Mouse (Mus musculus): ENCODE results near the gene Setx. TPM values are rescaled to one million over a fixed set of nuclear protein-coding genes. Genes with fewer than 3 reads are reported as not detected.

Gene Setx
- polyA plus RNA-seq, 1 experiment from 2014 or later, result 28.8 TPM

DNA sequence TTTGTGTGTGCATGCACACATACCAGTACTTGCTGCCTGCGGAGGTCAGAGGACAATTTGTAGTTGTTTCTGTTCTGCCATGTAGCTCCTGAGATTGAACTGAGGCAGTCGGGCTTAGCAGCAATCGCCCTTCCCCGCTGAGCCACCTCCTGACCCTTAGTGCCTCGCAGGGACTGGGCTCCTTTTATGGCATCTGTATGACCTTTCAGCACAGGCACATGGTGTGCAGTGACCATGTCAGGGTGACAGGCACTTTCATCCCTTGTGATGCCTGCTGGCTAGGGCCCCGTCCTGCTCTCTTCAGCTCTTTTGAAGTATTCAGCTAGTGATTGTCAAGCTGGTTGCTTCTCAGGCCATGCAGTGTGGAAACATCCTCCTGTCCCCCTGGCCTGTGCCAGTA lies 62.2 kb downstream of the Setx start:
- Histone ChIP-seq H3K36me3 (ENCODE audit: control insufficient read depth, insufficient read depth, low read length) (peaks cover 5% of the 10 kb centered on the region; the same call in 1 of the 2 replicates), H3K4me3 (ENCODE audit: low read depth, low read length) (no peak overlapping the region), H3K9me3 (ENCODE audit: control insufficient read depth, low read length) (no peaks in the 10 kb centered on the region), H3K4me1 (ENCODE audit: control insufficient read depth, insufficient read depth, low read length) (no peaks in the 10 kb centered on the region), H3K9ac (replicated peaks; ENCODE audit: low read depth, low read length) (no peak overlapping the region), H3K27me3 (ENCODE audit: control insufficient read depth, insufficient read depth, low read length) (no peaks in the 10 kb centered on the region), H3K4me2 (ENCODE audit: low read depth, low read length) (no peak overlapping the region), H3K27ac (ENCODE audit: low read depth, low read length) (no peak overlapping the region)
- ATAC-seq (ENCODE audit: low read depth), result no peak
- 27% methylated on average over 6 of the region's 6 CpGs for WGBS

DNA sequence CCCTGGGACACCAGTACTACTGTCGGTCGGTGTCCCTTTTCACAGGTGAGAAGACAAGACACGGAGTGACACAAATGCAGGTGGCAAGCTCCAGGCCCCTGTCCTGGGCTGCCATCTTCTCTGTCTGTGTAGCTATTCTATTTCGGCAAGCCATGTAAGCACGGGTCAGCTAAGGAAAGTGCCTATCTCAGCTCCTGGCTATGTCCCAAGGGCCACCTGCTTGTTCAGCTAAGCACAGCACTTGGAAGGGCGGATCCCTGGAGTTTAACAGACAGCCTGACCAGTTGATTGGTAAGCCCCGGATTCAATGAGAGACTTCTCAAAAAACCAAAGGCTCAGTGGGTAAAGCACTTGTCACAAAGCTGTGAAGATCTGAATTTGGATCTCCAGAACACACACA lies 66.4 kb downstream of the Setx start:
- Histone ChIP-seq H3K9me3 (ENCODE audit: control insufficient read depth, low read length) (no peaks in the 10 kb centered on the region), H3K4me3 (ENCODE audit: low read depth, low read length) (no peak overlapping the region), H3K4me1 (ENCODE audit: control insufficient read depth, insufficient read depth, low read length) (peaks cover 17% of the 10 kb centered on the region), H3K4me2 (ENCODE audit: low read depth, low read length) (no peak overlapping the region), H3K36me3 (ENCODE audit: control insufficient read depth, insufficient read depth, low read length) (no peaks in the 10 kb centered on the region), H3K9ac (replicated peaks; ENCODE audit: low read depth, low read length) (no peak overlapping the region), H3K27ac (ENCODE audit: low read depth, low read length) (peak overlapping the region; percentile 23; the same call in 1 of the 2 replicates), H3K27me3 (ENCODE audit: control insufficient read depth, insufficient read depth, low read length) (no peaks in the 10 kb centered on the region)
- no peak for ATAC-seq (ENCODE audit: low read depth)
- 84% methylated on average over 7 of the region's 7 CpGs for WGBS

DNA sequence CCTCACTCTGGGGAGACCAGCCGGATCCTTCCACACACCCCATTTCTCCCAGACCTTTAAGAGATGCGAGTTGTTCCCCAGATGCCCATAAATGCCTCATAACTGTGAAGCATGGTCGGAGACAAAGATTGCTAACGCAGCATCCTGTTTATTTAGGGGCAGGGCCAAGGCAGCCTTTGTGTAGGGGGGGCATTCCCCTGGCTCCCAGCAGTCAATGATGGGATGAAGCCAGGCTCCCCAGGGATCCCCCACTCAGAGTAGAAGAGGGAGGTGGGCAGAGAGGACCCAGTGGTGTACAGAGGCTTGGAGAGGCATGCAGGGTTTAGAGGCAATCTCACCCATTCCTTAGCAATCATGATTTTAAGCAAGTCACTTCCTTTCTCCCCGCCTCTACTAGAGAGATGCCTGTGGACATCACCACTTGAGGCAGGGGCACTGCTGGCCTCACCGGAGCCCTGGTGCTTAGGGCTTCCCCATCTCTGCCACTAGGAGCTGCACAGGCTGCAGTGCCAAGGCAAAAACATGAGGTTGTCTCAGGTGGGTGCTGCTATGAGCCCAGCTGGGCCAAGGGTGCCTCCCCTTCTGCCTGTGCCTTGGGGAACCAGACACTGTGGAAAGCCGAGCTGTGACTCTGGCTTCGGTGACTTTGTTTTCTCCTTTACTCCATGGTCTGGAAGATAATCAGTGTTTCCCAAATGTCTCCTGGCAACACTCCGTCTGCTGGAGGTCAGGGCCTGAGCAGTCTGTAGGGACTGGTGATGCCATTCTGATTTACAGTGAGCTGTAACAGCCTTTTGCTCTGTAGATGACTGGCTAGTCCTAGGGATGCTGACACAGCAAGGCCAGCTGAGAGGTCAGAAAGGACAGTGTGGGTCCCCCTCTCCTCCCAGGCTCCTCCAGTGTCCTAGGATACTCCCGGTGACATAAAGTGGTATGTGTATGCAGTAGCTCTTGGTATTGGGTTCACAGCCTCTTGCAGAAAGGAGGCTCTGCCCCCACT lies 67.5 kb downstream of the Setx start:
- H3K9ac ChIP-seq (replicated peaks; ENCODE audit: low read depth, low read length), result 0 out of 2 replicates have a peak overlapping the region, but pooled peaks have one; percentile 0
- no peaks in the 10 kb centered on the region for H3K9me3 ChIP-seq (ENCODE audit: control insufficient read depth, low read length)
- H3K27ac ChIP-seq (ENCODE audit: low read depth, low read length), result peak overlapping the region; percentile 46
- H3K4me3 ChIP-seq (ENCODE audit: low read depth, low read length), result no peak overlapping the region
- peaks cover 17% of the 10 kb centered on the region for H3K4me1 ChIP-seq (ENCODE audit: control insufficient read depth, insufficient read depth, low read length)
- WGBS, result 40% methylated on average over 10 of the region's 10 CpGs
- H3K36me3 ChIP-seq (ENCODE audit: control insufficient read depth, insufficient read depth, low read length), result no peaks in the 10 kb centered on the region
- H3K4me2 ChIP-seq (ENCODE audit: low read depth, low read length), result no peak overlapping the region
- no peaks in the 10 kb centered on the region for H3K27me3 ChIP-seq (ENCODE audit: control insufficient read depth, insufficient read depth, low read length)
- peak; percentile 29; the same call in 1 of the 2 replicates for ATAC-seq (ENCODE audit: low read depth)

DNA sequence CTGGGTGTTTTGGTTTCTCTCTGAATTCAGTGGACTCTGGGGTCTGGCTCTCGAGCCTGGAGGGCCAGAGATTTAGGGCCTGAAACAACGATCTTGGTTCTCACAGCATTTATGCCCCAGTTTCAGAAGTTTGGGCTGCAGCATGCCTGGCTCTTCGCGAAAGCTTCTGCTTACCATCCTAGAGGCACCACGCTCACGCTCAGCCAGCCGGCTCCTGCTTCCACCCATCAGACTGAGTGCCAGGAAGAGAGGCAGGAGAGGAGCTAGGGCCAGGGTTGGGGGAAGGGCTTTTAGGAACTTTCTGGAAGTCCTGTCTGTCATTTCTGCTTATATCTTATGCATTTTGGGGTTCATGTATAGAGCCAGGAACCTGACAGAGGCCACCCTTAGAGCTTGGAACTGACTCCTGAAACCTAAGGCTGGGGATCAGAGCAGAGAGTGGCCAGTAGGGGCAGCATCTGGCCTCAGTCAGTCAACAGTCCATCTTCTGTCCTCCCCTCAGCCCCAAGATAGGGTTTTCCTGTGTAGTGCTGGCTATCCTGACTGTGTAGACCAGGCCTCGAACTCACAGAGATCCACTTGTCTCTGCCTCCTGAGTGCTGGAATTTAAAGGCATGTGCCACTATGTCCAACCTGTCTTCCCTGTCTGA lies 68.8 kb downstream of the Setx start:
- Histone ChIP-seq H3K4me2 (ENCODE audit: low read depth, low read length) (no peak overlapping the region), H3K36me3 (ENCODE audit: control insufficient read depth, insufficient read depth, low read length) (no peaks in the 10 kb centered on the region), H3K9me3 (ENCODE audit: control insufficient read depth, low read length) (no peaks in the 10 kb centered on the region), H3K4me1 (ENCODE audit: control insufficient read depth, insufficient read depth, low read length) (peaks cover 17% of the 10 kb centered on the region), H3K4me3 (ENCODE audit: low read depth, low read length) (no peak overlapping the region), H3K27ac (ENCODE audit: low read depth, low read length) (no peak overlapping the region), H3K27me3 (ENCODE audit: control insufficient read depth, insufficient read depth, low read length) (no peaks in the 10 kb centered on the region), H3K9ac (replicated peaks; ENCODE audit: low read depth, low read length) (no peak overlapping the region)
- WGBS, result 83% methylated on average over 8 of the region's 8 CpGs
- ATAC-seq (ENCODE audit: low read depth), result no peak

DNA sequence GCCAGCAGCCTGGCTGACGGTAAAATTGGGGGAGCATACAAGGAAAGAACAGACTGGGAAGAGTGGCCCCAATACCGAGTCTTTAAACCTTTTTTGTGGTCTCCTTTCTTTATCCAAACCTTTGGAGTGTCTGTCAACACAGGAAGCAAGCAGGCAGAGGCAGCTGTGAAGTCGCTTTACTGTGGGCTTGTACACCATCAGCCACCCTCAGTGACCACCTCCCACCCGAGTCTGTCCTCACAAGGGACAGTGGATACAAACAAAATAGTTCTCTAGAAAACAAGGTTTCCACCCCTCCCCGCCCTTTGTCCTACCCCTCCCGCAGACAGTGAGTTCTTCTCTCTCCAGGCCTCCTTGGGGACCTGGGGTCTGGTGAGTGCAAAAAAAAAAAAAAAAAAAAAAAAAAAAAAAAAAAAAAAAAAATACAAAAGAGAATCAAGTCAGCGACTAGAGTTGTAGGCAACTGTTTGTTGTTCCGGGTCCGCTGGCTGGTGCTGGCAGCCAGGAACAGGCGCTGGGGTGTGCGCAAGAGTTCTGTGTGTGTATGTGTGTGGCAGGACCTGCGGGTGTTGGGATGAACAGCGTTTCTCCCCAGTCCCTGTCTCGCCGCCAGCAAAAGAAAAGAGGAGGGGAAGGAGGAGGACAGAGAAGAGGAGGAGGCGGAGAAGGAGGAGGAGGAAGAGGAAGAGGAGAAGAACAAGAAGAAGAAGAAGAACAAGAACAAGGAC lies 70.0 kb downstream of the Setx start:
- ATAC-seq (ENCODE audit: low read depth), result no peak
- H3K9ac ChIP-seq (replicated peaks; ENCODE audit: low read depth, low read length), result no peak overlapping the region

DNA sequence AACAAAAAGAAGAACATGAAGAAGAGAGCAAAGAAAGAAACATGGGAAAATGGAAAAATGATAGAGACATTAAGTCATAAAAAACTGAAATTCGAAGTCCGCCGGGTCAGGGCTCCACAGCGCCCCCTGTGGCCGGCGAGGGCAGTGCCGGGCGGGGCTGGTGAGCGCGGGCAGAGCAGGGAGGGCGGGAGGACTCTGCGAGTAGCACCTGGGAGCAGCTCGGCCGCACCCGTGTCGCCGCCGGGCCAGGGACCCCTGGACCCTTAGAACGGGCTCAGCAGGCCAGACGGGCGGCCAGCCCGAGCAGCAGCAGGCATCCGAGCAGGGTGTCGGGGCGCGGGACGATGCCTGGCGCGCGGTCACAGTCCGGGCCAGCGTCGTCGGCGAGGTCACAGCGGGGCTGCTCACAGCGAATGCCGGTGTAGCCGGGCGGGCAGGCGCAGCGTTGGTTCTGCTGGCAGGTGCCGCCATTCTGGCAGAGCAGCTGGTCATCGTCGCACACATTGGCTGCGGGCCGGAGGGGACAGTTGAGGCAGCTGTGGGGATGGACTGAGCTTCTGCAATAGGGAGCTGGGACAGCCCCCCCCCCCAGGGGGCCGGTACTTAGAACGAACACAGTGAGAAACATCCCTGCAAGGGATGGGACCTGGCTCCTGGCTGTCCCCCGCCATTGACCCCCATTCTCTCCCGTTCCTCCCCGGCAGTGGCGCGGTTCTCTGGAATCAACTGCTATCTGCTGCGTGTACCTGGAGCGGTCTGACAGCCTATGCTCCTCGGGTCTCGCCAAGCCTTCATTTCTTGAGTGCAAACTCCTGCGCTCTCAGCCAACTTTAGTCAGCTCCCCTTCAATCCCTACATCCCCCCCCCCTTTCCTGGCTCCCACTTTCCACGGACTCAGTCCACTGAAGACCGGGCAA lies 70.8 kb downstream of the Setx start:
- WGBS, result 1% methylated on average over 61 of the region's 61 CpGs
- H3K9ac ChIP-seq (replicated peaks; ENCODE audit: low read depth, low read length), result peak overlapping the region; percentile 67
- H3K36me3 ChIP-seq (ENCODE audit: control insufficient read depth, insufficient read depth, low read length), result no peaks in the 10 kb centered on the region
- no peaks in the 10 kb centered on the region for H3K9me3 ChIP-seq (ENCODE audit: control insufficient read depth, low read length)
- peak overlapping the region; percentile 41 for H3K4me3 ChIP-seq (ENCODE audit: low read depth, low read length)
- ATAC-seq (ENCODE audit: low read depth), result peak; percentile 70
- H3K27me3 ChIP-seq (ENCODE audit: control insufficient read depth, insufficient read depth, low read length), result no peaks in the 10 kb centered on the region
- peaks cover 17% of the 10 kb centered on the region for H3K4me1 ChIP-seq (ENCODE audit: control insufficient read depth, insufficient read depth, low read length)
- no peak overlapping the region for H3K27ac ChIP-seq (ENCODE audit: low read depth, low read length)
- peak overlapping the region; percentile 96 for H3K4me2 ChIP-seq (ENCODE audit: low read depth, low read length)

More for the DNA sequence above, 70.0 kb downstream of the Setx start:
- peaks cover 17% of the 10 kb centered on the region for H3K4me1 ChIP-seq (ENCODE audit: control insufficient read depth, insufficient read depth, low read length)
- 18% methylated on average over 16 of the region's 16 CpGs for WGBS
- no peaks in the 10 kb centered on the region for H3K27me3 ChIP-seq (ENCODE audit: control insufficient read depth, insufficient read depth, low read length)
- peak overlapping the region; percentile 96 for H3K4me2 ChIP-seq (ENCODE audit: low read depth, low read length)
- H3K4me3 ChIP-seq (ENCODE audit: low read depth, low read length), result peak overlapping the region; percentile 41
- H3K27ac ChIP-seq (ENCODE audit: low read depth, low read length), result no peak overlapping the region
- no peaks in the 10 kb centered on the region for H3K36me3 ChIP-seq (ENCODE audit: control insufficient read depth, insufficient read depth, low read length)
- H3K9me3 ChIP-seq (ENCODE audit: control insufficient read depth, low read length), result no peaks in the 10 kb centered on the region

DNA sequence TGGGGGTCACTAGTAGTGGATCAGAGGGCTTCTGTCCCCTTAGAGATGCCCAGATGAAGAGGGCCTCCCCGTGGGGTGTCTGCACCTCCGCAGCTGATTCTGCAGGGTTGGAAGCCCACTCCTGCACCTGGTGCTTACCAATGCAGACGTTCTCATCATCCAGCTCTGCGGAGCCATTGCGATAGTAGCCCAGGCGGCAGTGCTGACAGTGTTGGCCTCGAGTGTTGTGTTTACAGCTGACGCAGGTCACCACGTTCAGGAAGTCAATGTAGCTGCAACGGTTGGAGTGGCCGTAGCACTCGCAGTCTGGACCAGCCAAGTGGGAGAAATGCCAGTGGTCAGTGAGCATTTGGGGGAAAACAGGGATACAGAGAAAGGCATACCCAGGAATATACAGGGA lies 72.9 kb downstream of the Setx start:
- Histone ChIP-seq H3K4me1 (ENCODE audit: control insufficient read depth, insufficient read depth, low read length) (peaks cover 12% of the 10 kb centered on the region), H3K27ac (ENCODE audit: low read depth, low read length) (no peak overlapping the region), H3K27me3 (ENCODE audit: control insufficient read depth, insufficient read depth, low read length) (no peaks in the 10 kb centered on the region), H3K4me2 (ENCODE audit: low read depth, low read length) (no peak overlapping the region), H3K36me3 (ENCODE audit: control insufficient read depth, insufficient read depth, low read length) (no peaks in the 10 kb centered on the region), H3K9ac (replicated peaks; ENCODE audit: low read depth, low read length) (no peak overlapping the region), H3K4me3 (ENCODE audit: low read depth, low read length) (no peak overlapping the region), H3K9me3 (ENCODE audit: control insufficient read depth, low read length) (no peaks in the 10 kb centered on the region)
- ATAC-seq (ENCODE audit: low read depth), result no peak
- 76% methylated on average over 12 of the region's 12 CpGs for WGBS

DNA sequence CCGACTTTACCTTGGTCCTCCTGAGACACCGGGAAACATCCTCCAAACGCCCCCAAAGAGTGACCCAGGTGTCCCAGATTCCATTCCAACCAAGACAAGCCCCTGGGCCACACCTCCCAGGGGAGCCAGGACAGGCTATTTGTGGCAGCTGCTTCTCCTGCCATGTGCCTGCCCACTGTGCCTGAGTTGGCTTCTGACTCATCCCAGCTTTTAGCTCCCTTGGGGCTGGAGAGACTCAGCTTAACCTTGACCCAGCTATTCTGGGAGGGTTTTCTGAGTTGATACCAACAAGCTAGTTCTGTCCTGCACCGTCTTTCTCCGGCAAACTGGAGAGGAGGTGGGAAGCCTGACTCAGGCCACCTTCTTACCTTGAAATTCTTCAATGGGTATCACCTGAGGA lies 74.5 kb downstream of the Setx start:
- ATAC-seq (ENCODE audit: low read depth), result no peak
- 87% methylated on average over 5 of the region's 5 CpGs for WGBS

More for the DNA sequence above, 74.5 kb downstream of the Setx start:
- Histone ChIP-seq H3K36me3 (ENCODE audit: control insufficient read depth, insufficient read depth, low read length) (no peaks in the 10 kb centered on the region), H3K9me3 (ENCODE audit: control insufficient read depth, low read length) (no peaks in the 10 kb centered on the region), H3K27me3 (ENCODE audit: control insufficient read depth, insufficient read depth, low read length) (no peaks in the 10 kb centered on the region), H3K9ac (replicated peaks; ENCODE audit: low read depth, low read length) (no peak overlapping the region), H3K27ac (ENCODE audit: low read depth, low read length) (no peak overlapping the region), H3K4me2 (ENCODE audit: low read depth, low read length) (no peak overlapping the region), H3K4me1 (ENCODE audit: control insufficient read depth, insufficient read depth, low read length) (peaks cover 6% of the 10 kb centered on the region; the same call in 1 of the 2 replicates), H3K4me3 (ENCODE audit: low read depth, low read length) (no peak overlapping the region)
